Mouse (Mus musculus): ENCODE measurements around the gene Ccnq. TPM values are rescaled to one million over a fixed set of nuclear protein-coding genes. Genes with fewer than 3 reads are reported as not detected.

Ccnq gene
- total and polyA plus RNA-seq, 2 experiments from 2014 or later = 28.9 to 31.6 TPM

GRCm38 (mm10) chr11:78703085-78703484, 48.4 kb downstream of the Ccnq start:
- DNase-seq (ENCODE audit: low spot score) (no peak), ATAC-seq (ENCODE audit: low FRiP score) (no peak)
- H3K9me3 ChIP-seq (ENCODE audit: low read length) = no peaks in the 10 kb centered on the region
- no peaks in the 10 kb centered on the region for H3K36me3 ChIP-seq (ENCODE audit: insufficient read depth, low read length)
- H3K4me3 ChIP-seq (ENCODE audit: low read depth, low read length) = no peak overlapping the region
- H3K4me2 ChIP-seq (ENCODE audit: low read depth, low read length, poor library complexity, severe bottlenecking) = no peak overlapping the region
- H3K27ac ChIP-seq (ENCODE audit: low read depth, low read length) = no peak overlapping the region
- no peaks in the 10 kb centered on the region for H3K4me1 ChIP-seq (ENCODE audit: insufficient read depth, low read length)
- no peak for TF ChIP-seq CTCF (IDR thresholded peaks at IDR 0.05)
- H3K27me3 ChIP-seq (ENCODE audit: insufficient read depth, low read length) = no peaks in the 10 kb centered on the region
- WGBS = 83% methylated on average over 5 of the region's 5 CpGs
- no peak overlapping the region for H3K9ac ChIP-seq (replicated peaks; ENCODE audit: low read length, poor library complexity, severe bottlenecking)

DNA sequence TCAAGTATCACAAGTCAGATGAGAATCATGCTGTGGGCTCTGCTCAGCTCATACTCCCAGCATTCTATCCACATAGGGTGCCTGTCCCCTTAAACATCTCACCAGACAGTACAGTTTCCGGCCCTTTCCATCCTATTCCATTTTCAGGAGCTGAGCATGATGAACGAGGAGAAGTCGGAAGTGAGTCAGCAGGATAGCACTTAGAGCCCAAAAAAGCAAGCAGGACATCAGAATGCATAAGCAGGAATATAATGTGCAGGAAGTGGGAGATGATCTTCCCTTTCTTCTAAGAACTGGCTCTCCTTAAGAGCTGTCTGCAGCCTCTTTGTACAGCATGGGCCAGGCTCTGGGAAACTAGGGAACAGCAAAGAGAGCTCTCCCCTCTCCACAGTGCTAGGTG, 49.2 kb downstream of the Ccnq start:
- no peak for ATAC-seq (ENCODE audit: low FRiP score)
- TF ChIP-seq CTCF (IDR thresholded peaks at IDR 0.05) = no peak
- no peak overlapping the region for H3K4me3 ChIP-seq (ENCODE audit: low read depth, low read length)
- no peaks in the 10 kb centered on the region for H3K4me1 ChIP-seq (ENCODE audit: insufficient read depth, low read length)
- no peaks in the 10 kb centered on the region for H3K9me3 ChIP-seq (ENCODE audit: low read length)
- H3K4me2 ChIP-seq (ENCODE audit: low read depth, low read length, poor library complexity, severe bottlenecking) = no peak overlapping the region
- H3K27ac ChIP-seq (ENCODE audit: low read depth, low read length) = no peak overlapping the region
- H3K36me3 ChIP-seq (ENCODE audit: insufficient read depth, low read length) = no peaks in the 10 kb centered on the region
- H3K27me3 ChIP-seq (ENCODE audit: insufficient read depth, low read length) = no peaks in the 10 kb centered on the region
- H3K9ac ChIP-seq (replicated peaks; ENCODE audit: low read length, poor library complexity, severe bottlenecking) = no peak overlapping the region
- no peak for DNase-seq (ENCODE audit: low spot score)
- WGBS = 64% methylated on average over 3 of the region's 3 CpGs

Small RNA genes within 50 kb of the gene (microRNA-seq; reads per million reads assigned to microRNA genes)
- not detected for gene Gm23840 (ENCODE audit: borderline number of aligned reads)

Other genes with a start within 250 kb of the Ccnq start
- 0.71 TPM in 1 of 2 replicates, not detected in the other for gene Sebox, start 248.3 kb downstream of the Ccnq start, total RNA-seq (2014; rRNA removed)
- not detected in 2 replicates for gene Sebox, start 248.3 kb downstream of the Ccnq start, polyA plus RNA-seq (2015; fragmentation: Nextera tagmentation; extraction: Ambion mirVana)
- gene Tmem199, start 239.6 kb downstream of the Ccnq start, total RNA-seq (2014; rRNA removed) = 46.2 and 48.2 TPM in 2 replicates
- 92.4 and 96.0 TPM in 2 replicates for gene Tmem199, start 239.6 kb downstream of the Ccnq start, polyA plus RNA-seq (2015; fragmentation: Nextera tagmentation; extraction: Ambion mirVana)
- gene Poldip2, start 239.5 kb downstream of the Ccnq start, total RNA-seq (2014; rRNA removed) = 145 and 149 TPM in 2 replicates
- gene Poldip2, start 239.5 kb downstream of the Ccnq start, polyA plus RNA-seq (2015; fragmentation: Nextera tagmentation; extraction: Ambion mirVana) = 159 and 176 TPM in 2 replicates
- 38.2 and 40.5 TPM in 2 replicates for gene Tnfaip1, start 215.4 kb downstream of the Ccnq start, total RNA-seq (2014; rRNA removed)
- 59.1 and 62.7 TPM in 2 replicates for gene Tnfaip1, start 215.4 kb downstream of the Ccnq start, polyA plus RNA-seq (2015; fragmentation: Nextera tagmentation; extraction: Ambion mirVana)
- 133 and 155 TPM in 2 replicates for gene Ift20, start 215.4 kb downstream of the Ccnq start, total RNA-seq (2014; rRNA removed)
- gene Ift20, start 215.4 kb downstream of the Ccnq start, polyA plus RNA-seq (2015; fragmentation: Nextera tagmentation; extraction: Ambion mirVana) = 142 and 148 TPM in 2 replicates
- gene Tmem97, start 201.0 kb downstream of the Ccnq start, total RNA-seq (2014; rRNA removed) = 38.4 and 45.5 TPM in 2 replicates
- gene Tmem97, start 201.0 kb downstream of the Ccnq start, polyA plus RNA-seq (2015; fragmentation: Nextera tagmentation; extraction: Ambion mirVana) = 41.4 and 42.6 TPM in 2 replicates
- 39.7 and 44.4 TPM in 2 replicates for gene Nlk, start 54.4 kb downstream of the Ccnq start, total RNA-seq (2014; rRNA removed)
- gene Nlk, start 54.4 kb downstream of the Ccnq start, polyA plus RNA-seq (2015; fragmentation: Nextera tagmentation; extraction: Ambion mirVana) = 21.9 and 25.0 TPM in 2 replicates
- gene Lyrm9, start 74.9 kb upstream of the Ccnq start, total RNA-seq (2014; rRNA removed) = 24.7 and 30.2 TPM in 2 replicates
- 49.4 and 51.4 TPM in 2 replicates for gene Lyrm9, start 74.9 kb upstream of the Ccnq start, polyA plus RNA-seq (2015; fragmentation: Nextera tagmentation; extraction: Ambion mirVana)
- 0.22 and 1.3 TPM in 2 replicates for gene Nos2, start 169.1 kb upstream of the Ccnq start, total RNA-seq (2014; rRNA removed)
- 0.38 TPM in 2 replicates for gene Nos2, start 169.1 kb upstream of the Ccnq start, polyA plus RNA-seq (2015; fragmentation: Nextera tagmentation; extraction: Ambion mirVana)
- 15.7 and 16.0 TPM in 2 replicates for gene Lgals9, start 233.2 kb upstream of the Ccnq start, total RNA-seq (2014; rRNA removed)
- gene Lgals9, start 233.2 kb upstream of the Ccnq start, polyA plus RNA-seq (2015; fragmentation: Nextera tagmentation; extraction: Ambion mirVana) = 16.5 and 19.9 TPM in 2 replicates